Mouse (Mus musculus) hindbrain, embryonic 13.5 days (tissue): ENCODE data around the gene Zfp57. TPM values are rescaled to one million over a fixed set of nuclear protein-coding genes. Genes with fewer than 3 reads are reported as not detected.
A peak's percentile ranks its signal among the peaks of the same experiment; 100 is the strongest.
"Not testable (repeated sequence)": the region's sequence is repeated elsewhere in the genome, so short reads cannot be mapped to it uniquely, and the experiment has no call there.

Experiments used
- ATAC-seq: fragments of 200-750 bp; cut with Nextera tagmentation; 2 replicates; pipeline ENCODE4 v1.8.0; 2017; ENCODE audit warnings: moderate TSS enrichment; ENCODE audit not compliant: low FRiP score
- H3K27ac ChIP-seq: fragments of 300-500 bp; sonication (generic); 2 replicates; pipeline ENCODE4 v1.5.1; 2015; ENCODE audit warnings: inconsistent platforms, mild to moderate bottlenecking, moderate library complexity
- H3K27me3 ChIP-seq: fragments of 300-500 bp; sonication (generic); 2 replicates; pipeline ENCODE4 v1.6.1; 2015; ENCODE audit warnings: mild to moderate bottlenecking, inconsistent platforms
- H3K36me3 ChIP-seq: fragments of 300-500 bp; sonication (generic); 2 replicates; pipeline ENCODE4 v1.6.1; 2015; ENCODE audit warnings: mild to moderate bottlenecking, inconsistent platforms
- H3K4me1 ChIP-seq: fragments of 300-500 bp; sonication (generic); replicated peaks from 2 replicates; pipeline ENCODE4 v1.6.1; 2015; ENCODE audit warnings: inconsistent platforms
- H3K4me2 ChIP-seq: fragments of 300-500 bp; sonication (generic); 2 replicates; pipeline ENCODE4 v1.6.1; 2015; ENCODE audit warnings: inconsistent platforms, mild to moderate bottlenecking, moderate library complexity
- H3K4me3 ChIP-seq: fragments of 300-500 bp; sonication (generic); 2 replicates; pipeline ENCODE4 v1.5.1; 2015; ENCODE audit warnings: mild to moderate bottlenecking, inconsistent platforms
- H3K9ac ChIP-seq: fragments of 300-500 bp; sonication (generic); 2 replicates; pipeline ENCODE4 v1.6.1; 2015; ENCODE audit warnings: mild to moderate bottlenecking, inconsistent platforms
- H3K9me3 ChIP-seq: fragments of 300-500 bp; sonication (generic); 2 replicates; pipeline ENCODE4 v1.6.1; 2016; ENCODE audit warnings: inconsistent platforms
- WGBS: fragments of 180-500 bp; shearing (Covaris S2); methylation state at CpG from one replicate; pipeline ENCODE4 v1.1.7; 2015; 5-methylcytosine and 5-hydroxymethylcytosine counted together
- polyA plus RNA-seq: library from polyadenylated mRNA; unstranded; fragments of >200 nt; fragmentation: Nextera tagmentation; extraction: Ambion mirVana; gene quantifications from 2 replicates; pipeline ENCODE4 v1.2.1, GENCODE M21; 2015

The Zfp57 gene
- polyA plus RNA-seq, 1 experiment from 2014 or later: 287 TPM

DNA sequence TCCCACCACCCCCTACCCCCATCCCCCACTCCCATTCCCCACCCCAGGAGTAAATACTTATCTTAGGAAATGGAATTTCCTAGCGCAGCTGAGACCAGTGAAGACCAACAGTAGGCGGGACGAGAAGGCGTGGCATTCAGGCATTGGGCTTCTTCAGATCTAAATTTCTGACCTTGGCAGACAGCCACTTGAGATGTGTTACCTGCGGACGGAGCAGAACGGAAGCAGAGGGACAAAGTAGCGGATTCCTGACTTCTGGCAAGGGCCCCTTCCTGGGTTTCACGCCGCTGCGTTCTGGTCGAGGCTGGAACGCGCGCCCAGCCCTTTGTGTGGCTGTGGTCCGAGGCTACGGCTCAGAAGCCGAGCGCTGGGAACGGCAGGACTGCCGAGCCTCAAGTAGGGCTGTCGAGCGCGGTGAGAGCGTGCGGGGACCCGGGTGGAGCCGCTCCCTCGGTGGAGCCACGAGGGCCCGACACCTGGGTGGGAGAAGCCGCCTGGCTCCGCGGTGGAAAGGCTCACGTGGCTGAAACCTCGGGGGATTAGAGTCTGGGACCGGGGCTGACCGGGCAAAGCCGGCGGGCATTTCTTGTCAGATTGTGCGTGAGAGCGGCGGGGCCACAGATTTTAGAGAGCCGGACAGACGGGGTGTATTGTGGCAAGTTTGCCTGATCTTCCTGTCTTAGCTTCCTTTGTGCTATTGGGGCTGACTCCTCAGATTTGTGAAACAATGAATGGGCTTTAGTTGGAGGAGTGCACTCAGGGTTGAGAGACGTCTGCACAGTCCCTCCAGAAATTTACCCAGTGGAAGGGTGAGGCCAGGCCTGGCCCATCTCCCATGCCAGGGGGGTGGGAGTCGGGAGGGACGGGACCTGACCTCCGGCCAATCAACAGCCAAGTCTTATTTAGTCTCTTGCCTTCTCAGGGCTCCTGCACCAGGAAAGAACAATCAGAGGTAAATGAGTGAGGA is 1.7 kb downstream of the Zfp57 start:
- peak overlapping the region; percentile 86 for H3K4me3 ChIP-seq
- under 1% methylated on average over 49 of the region's 49 CpGs for WGBS
- H3K36me3 ChIP-seq: peaks cover 28% of the 10 kb centered on the region
- H3K27ac ChIP-seq: peak overlapping the region; percentile 98
- no peaks in the 10 kb centered on the region for H3K27me3 ChIP-seq
- peak; percentile 87 for ATAC-seq
- peak overlapping the region; percentile 66 for H3K4me2 ChIP-seq
- H3K9ac ChIP-seq: peak overlapping the region; percentile 96
- H3K9me3 ChIP-seq: no peaks in the 10 kb centered on the region
- H3K4me1 ChIP-seq: peaks cover 23% of the 10 kb centered on the region

DNA sequence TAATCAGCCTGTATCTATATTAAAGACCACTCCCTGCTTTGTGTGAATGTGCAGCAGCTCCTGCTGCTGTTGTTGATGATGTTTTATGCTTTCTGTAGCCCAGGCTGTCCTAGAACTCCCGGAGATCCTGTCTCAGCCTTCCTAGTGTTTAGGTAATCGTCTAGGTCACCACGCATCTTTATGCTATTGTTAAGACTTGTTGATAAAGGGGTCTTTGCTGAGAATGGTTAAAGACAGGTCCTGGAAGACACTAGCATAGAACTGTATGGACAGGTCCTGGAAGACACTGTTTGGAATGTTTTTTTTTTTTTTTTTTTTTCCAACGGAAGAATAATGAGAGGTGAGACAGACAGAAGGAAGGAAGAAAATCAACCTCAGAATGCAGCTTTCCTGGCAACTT is 2.4 kb downstream of the Zfp57 start:
- peak overlapping the region; percentile 86 for H3K4me3 ChIP-seq
- peak overlapping the region; percentile 96 for H3K9ac ChIP-seq
- no peaks in the 10 kb centered on the region for H3K27me3 ChIP-seq
- ATAC-seq: peak; percentile 2; the same call in 1 of the 2 replicates
- peak overlapping the region; percentile 66 for H3K4me2 ChIP-seq
- 22% methylated on average over 4 of the region's 4 CpGs for WGBS
- peaks cover 28% of the 10 kb centered on the region for H3K4me1 ChIP-seq
- H3K27ac ChIP-seq: peak overlapping the region; percentile 98
- peaks cover 36% of the 10 kb centered on the region for H3K36me3 ChIP-seq
- H3K9me3 ChIP-seq: no peaks in the 10 kb centered on the region

DNA sequence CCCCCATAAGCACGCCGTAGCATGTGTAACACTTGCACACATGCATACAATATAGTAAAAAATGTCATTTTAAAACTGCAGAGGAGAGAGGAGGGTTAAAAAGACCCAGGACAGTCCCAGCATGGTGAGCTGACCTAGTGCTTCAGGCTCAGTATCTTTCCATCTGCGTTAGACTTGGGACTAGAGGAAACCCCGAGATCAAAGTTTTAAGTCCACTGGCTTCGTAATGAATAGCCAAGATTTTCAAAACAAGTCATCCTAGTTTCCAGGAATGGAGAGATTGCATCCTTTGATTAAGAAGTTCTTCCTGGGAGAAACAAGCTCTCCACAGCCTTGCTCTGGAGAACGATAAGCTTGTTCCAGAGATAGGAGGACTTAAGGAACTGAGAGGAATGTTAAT is 7.2 kb downstream of the Zfp57 start:
- H3K9ac ChIP-seq: no peak overlapping the region
- no peaks in the 10 kb centered on the region for H3K9me3 ChIP-seq
- ATAC-seq: no peak
- H3K4me2 ChIP-seq: no peak overlapping the region
- WGBS: 92% methylated on average over 6 of the region's 6 CpGs
- no peaks in the 10 kb centered on the region for H3K27me3 ChIP-seq
- H3K4me3 ChIP-seq: no peak overlapping the region
- no peak overlapping the region for H3K27ac ChIP-seq
- peaks cover 70% of the 10 kb centered on the region for H3K36me3 ChIP-seq
- H3K4me1 ChIP-seq: peaks cover 46% of the 10 kb centered on the region

DNA sequence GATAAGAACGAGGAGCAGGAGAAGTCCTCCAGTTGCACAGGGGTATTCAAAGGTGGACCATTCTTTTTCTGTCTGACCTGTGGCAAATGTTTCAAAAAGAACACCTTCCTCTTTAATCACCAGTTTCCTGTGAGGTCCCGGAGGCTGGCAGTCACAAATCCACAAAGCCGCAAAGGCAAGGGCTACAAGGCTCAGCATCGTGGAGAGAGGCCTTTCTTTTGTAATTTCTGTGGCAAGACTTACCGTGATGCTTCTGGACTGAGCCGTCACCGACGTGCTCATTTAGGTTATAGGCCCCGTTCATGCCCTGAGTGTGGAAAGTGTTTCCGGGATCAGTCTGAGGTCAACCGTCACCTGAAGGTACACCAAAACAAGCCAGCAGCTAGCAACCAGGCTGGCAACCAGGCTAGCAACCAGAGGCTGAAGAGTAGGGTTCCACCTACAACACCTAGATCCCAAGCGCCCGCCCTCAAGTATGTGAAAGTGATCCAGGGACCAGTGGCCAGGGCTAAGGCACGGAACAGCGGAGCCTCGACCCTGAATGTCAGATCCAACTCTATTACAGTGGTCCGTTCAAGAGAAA is 8.6 kb downstream of the Zfp57 start:
- WGBS: 93% methylated on average over 17 of the region's 17 CpGs
- Histone ChIP-seq H3K4me3 (no peak overlapping the region), H3K9me3 (no peaks in the 10 kb centered on the region), H3K4me1 (peaks cover 33% of the 10 kb centered on the region), H3K9ac (no peak overlapping the region), H3K27me3 (no peaks in the 10 kb centered on the region), H3K4me2 (no peak overlapping the region), H3K27ac (no peak overlapping the region), H3K36me3 (peaks cover 72% of the 10 kb centered on the region)
- no peak for ATAC-seq

DNA sequence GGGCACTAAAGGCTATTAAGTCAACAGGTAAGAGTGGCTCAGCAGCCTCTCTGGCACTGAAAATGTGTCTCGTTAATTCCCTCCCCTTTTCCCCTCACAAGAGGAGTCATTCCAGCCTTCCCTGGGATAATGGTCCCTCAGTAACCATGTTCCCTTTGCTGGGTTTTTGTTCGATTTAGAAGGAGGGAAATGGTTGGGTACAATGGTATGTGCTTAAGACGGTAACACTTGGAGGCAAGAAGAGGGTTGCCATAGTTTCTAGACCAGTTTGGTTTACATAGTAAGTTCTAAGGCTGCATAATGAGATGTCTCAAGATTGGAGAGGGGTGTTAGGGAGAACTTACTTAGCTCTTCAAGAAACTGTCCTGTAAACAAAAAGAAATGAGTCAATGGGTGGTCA is 10.8 kb downstream of the Zfp57 start:
- Histone ChIP-seq H3K4me2 (no peak overlapping the region), H3K9me3 (no peaks in the 10 kb centered on the region), H3K4me3 (no peak overlapping the region), H3K4me1 (peaks cover 26% of the 10 kb centered on the region), H3K27ac (no peak overlapping the region), H3K36me3 (peaks cover 54% of the 10 kb centered on the region), H3K9ac (no peak overlapping the region), H3K27me3 (no peaks in the 10 kb centered on the region)
- ATAC-seq: no peak
- 85% methylated on average over 3 of the region's 3 CpGs for WGBS

DNA sequence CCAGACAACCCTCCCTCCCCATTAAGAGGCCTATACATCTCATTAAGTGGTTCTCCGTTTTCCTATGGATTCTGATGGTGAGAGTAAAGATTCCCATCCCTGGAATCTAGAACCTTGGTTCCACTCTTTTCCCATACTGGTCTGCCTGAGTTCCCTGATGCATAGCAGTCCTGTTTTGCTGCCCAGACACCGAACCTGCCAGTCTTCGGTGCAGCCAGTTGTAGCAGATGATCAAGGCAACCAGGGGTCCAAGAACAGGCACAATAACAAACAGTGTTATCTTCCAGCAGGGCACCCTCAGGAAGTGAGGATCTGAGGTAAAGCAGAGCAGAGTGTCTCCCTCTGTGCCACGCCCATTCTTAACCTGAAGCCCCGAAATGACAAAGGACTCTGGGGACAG is 11.2 kb downstream of the Zfp57 start:
- Histone ChIP-seq H3K9me3 (no peaks in the 10 kb centered on the region), H3K4me1 (peaks cover 26% of the 10 kb centered on the region), H3K4me2 (no peak overlapping the region), H3K4me3 (no peak overlapping the region), H3K9ac (no peak overlapping the region), H3K27me3 (no peaks in the 10 kb centered on the region), H3K36me3 (peaks cover 50% of the 10 kb centered on the region), H3K27ac (no peak overlapping the region)
- no peak for ATAC-seq
- 77% methylated on average over 5 of the region's 5 CpGs for WGBS

DNA sequence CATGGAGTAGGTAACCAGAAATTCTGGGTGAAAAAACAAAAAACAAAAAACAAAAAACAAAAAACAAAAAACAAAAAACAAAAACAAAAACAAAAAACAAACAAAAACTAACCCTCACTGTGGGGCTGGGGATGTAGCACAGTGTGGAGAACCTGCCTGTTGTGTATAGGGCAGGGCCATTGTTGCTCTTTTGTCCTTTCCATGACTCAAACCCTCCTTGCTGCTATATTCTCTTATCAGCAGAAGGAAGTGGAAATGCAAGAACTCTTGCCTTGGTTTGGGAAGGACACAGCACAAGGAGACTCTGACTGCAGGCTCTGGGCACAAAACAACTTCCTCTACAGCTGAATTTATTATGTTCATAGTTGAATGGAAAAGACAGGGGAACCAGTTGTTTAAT is 15.4 kb downstream of the Zfp57 start:
- Histone ChIP-seq H3K36me3 (peaks cover 8% of the 10 kb centered on the region), H3K4me3 (no peak overlapping the region), H3K4me2 (no peak overlapping the region), H3K9ac (no peak overlapping the region), H3K27me3 (no peaks in the 10 kb centered on the region), H3K9me3 (no peaks in the 10 kb centered on the region), H3K4me1 (peaks cover 14% of the 10 kb centered on the region), H3K27ac (no peak overlapping the region)
- no peak for ATAC-seq

DNA sequence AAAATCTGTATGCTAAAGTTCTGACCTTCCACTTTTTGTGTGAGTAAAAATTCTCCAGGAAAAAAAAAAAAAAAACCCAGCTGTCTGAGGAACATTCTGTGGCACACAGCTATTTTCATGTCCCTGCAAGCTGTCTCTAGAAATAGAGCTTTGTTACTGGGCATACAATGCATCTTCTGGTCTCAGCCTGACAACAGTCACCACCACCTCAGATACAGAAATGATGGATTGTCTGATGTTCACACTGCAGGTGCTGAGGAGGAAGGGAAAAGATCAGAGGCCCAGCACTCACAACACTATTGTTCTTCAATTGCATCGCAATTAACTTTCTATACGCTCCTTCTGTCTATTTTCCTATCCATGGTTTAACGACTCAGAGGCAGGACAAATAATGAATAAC is 17.4 kb downstream of the Zfp57 start:
- Histone ChIP-seq H3K9ac (no peak overlapping the region), H3K27me3 (no peaks in the 10 kb centered on the region), H3K36me3 (0 out of 2 replicates have a peak, but pooled peaks cover 3% of the 10 kb centered on the region), H3K4me1 (no peaks in the 10 kb centered on the region), H3K4me3 (no peak overlapping the region), H3K9me3 (no peaks in the 10 kb centered on the region), H3K4me2 (no peak overlapping the region), H3K27ac (no peak overlapping the region)
- 59% methylated on average over 3 of the region's 3 CpGs for WGBS
- ATAC-seq: no peak

DNA sequence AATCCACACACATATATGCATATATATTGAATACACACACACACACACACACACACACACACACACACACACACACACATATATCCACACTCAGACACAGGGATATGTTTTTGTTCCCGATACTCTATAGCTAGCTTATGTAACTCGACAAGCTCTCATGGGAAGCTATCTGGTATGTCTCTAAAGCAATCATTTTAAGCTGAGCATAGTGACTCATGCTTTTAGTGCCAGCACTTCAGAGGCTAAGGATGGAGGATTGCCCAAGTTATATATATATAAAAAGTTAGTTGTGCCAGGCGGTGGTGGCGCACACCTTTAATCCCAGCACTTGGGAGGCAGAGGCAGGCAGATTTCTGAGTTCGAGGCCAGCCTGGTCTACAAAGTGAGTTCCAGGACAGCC is 18.3 kb downstream of the Zfp57 start:
- not testable (repeated sequence) for H3K4me3 ChIP-seq, H3K27me3 ChIP-seq, H3K36me3 ChIP-seq, H3K9me3 ChIP-seq, H3K4me1 ChIP-seq, H3K9ac ChIP-seq, ATAC-seq, H3K4me2 ChIP-seq, H3K27ac ChIP-seq
- WGBS: 94% methylated on average over 5 of the region's 5 CpGs

DNA sequence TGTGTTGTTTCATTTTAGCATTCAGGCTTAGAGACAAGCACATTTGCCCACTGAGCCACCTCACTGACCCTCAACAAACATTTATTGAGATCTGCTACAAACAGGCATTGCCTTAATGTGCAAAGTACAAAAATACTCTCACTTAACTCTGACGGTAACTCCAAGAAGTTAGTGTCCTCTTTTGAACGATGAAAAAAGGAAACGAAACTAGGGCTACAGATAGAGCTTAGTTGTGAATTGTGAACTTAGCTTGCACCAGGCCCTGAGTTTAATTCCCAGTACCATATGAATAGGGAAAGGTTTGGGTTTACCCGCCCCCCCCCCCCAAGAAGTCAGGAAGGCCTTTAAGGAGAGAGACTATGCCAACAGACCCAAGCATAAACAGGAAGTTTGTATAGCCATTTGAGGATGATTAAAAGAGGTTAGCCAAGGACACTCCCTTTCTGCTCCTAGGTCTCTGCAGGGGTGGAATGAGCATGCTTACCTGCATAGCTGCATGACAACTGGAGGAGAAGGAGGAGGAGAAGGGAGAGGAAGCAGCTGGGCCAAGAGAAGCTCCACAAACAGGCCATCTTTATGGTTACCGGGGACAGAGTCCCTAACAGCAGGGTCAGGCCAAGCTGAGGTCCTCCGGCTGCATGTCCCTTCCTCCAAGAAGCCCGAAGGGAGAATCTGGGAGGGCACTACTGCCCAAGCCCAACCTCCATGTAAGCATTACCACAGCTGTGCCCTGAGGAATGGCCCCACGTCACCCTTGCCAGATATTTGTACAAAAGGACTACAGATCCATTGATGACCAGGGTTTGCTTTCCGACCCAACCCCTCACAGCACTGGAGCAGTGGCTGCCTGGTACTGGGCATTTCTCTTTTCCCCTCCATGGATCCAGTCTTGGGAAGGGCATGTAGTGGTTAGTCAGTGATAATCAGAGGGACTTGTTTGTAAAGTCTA is 21.9 kb downstream of the Zfp57 start, which contains the start of gene Mog:
Gene Mog (minus strand): TSS at position 771 of the 949 bp plus-strand sequence.
- H3K4me1 ChIP-seq: peaks cover 6% of the 10 kb centered on the region; the same call in 1 of the 2 replicates
- ATAC-seq: no peak
- H3K27ac ChIP-seq: no peak within 1 kb of the TSS
- H3K27me3 ChIP-seq: no peaks in the 10 kb centered on the region
- no peak within 1 kb of the TSS for H3K4me3 ChIP-seq
- H3K9me3 ChIP-seq: no peaks in the 10 kb centered on the region
- no peak within 1 kb of the TSS for H3K4me2 ChIP-seq
- 77% methylated on average over 9 of the region's 9 CpGs for WGBS
- no peaks in the 10 kb centered on the region for H3K36me3 ChIP-seq
- no peak within 1 kb of the TSS for H3K9ac ChIP-seq

DNA sequence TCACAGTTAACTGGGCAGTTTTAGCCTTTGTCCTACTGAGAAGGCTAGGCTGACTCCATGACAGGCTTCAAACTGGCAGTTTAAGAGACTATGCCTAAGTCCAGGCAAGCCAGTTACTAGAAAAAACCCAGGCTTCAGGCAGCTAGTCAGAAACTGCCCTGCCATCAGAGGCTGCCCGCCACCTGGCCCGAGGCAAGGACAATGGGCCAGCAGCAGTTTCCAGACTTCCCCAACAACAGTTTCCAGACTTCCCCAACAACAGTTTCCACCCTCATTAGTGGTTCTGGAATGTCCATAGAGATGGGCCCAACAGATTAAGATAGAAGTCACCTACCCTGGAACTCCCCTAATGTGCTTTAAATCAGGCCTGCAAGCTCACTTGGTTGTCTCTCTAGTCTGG is 25.5 kb downstream of the Zfp57 start:
- no peaks in the 10 kb centered on the region for H3K27me3 ChIP-seq
- H3K9ac ChIP-seq: no peak overlapping the region
- no peaks in the 10 kb centered on the region for H3K9me3 ChIP-seq
- 56% methylated on average over 2 of the region's 2 CpGs for WGBS
- H3K4me2 ChIP-seq: no peak overlapping the region
- H3K27ac ChIP-seq: no peak overlapping the region
- H3K36me3 ChIP-seq: no peaks in the 10 kb centered on the region
- no peak for ATAC-seq
- H3K4me1 ChIP-seq: peaks cover 10% of the 10 kb centered on the region; the same call in 1 of the 2 replicates
- H3K4me3 ChIP-seq: no peak overlapping the region

DNA sequence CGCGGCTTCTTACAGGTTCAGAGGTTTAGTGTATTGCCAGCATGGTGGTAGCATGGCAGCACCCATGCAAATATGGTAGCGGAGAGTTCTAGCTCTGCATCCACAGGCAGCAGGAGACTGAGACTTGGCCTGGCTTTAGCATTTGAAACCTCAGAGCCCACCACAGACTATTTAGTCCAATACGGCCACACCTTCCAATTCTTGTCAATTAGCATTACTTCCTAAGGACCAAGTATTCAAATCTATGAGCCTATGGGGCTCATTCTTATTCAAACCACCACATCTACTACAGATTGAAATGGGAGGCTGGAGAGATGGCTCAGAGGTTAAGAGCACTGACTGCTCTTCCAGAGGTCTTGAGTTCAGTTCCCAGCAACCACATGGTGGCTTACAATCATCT is 26.5 kb downstream of the Zfp57 start:
- WGBS: 93% methylated on average over 4 of the region's 4 CpGs

More for the DNA sequence above, 26.5 kb downstream of the Zfp57 start:
- no peak overlapping the region for H3K4me3 ChIP-seq
- no peak for ATAC-seq
- no peak overlapping the region for H3K4me2 ChIP-seq
- H3K27ac ChIP-seq: peak overlapping the region; percentile 98
- no peaks in the 10 kb centered on the region for H3K27me3 ChIP-seq
- no peaks in the 10 kb centered on the region for H3K36me3 ChIP-seq
- no peak overlapping the region for H3K9ac ChIP-seq
- peaks cover 10% of the 10 kb centered on the region; the same call in 1 of the 2 replicates for H3K4me1 ChIP-seq
- H3K9me3 ChIP-seq: no peaks in the 10 kb centered on the region
